Mouse (Mus musculus): ENCODE data around the gene Itga4.

DNA sequence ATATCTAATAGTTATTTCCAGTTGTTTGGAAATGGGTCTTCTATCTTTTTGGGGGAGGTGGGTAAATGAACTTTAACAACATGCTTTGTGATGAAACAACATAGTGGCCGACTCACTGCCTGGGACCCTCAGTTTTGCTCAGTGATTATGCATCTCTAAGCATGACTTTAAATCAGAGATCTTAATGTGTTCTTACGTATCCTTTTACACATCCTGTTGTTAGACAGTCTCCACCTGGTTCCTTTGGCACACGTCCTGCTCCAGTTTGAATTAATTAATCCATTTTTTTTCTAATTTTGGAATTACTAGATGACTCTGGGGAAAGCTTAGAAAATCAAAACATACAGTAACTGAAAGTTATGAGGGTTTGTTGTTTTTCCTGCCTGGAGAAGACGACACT is 57.3 kb downstream of the Itga4 start:
- TF ChIP-seq CTCF (IDR thresholded peaks at IDR 0.05; ENCODE audit: low read depth) (no peak), EP300 (IDR thresholded peaks at IDR 0.05; ENCODE audit: low read depth) (no peak)

Data from liver, postnatal 0 days (tissue).